Mouse (Mus musculus) erythroblast, adult 5-6 weeks (primary cell): ENCODE measurements around the gene Usp7. TPM values are rescaled to one million over a fixed set of nuclear protein-coding genes. Genes with fewer than 3 reads are reported as not detected.

Experiments used
- ATAC-seq: replicated peaks from 2 replicates; pipeline ENCODE4 v1.8.0; 2016; ENCODE audit warnings: moderate number of reproducible peaks, mild to moderate bottlenecking, moderate TSS enrichment, inconsistent platforms; ENCODE audit not compliant: poor library complexity, low FRiP score, severe bottlenecking
- total RNA-seq, 2 experiments: library from RNA; stranded (forward) in 1 of 2; stranded (reverse) in 1 of 2; fragments of 150-400 nt in 1 of 2; fragments of 200-764, 138-1000 nt in 1 of 2; gene quantifications; 2 replicates each; pipeline versions ENCODE4 v1.2.3 to v1.2.4; 2015 to 2017; ENCODE audit warnings: low replicate concordance in 2 of 2

Gene Usp7
- total RNA-seq (2015; ENCODE audit: low replicate concordance) = 545 and 592 TPM in 2 replicates
- total RNA-seq (2017; ENCODE audit: low replicate concordance) = 1,042 and 1,164 TPM in 2 replicates

- no peak for ATAC-seq
Measured at GRCm38 (mm10) chr16:8791949-8792557, at the start of gene Usp7. Usp7 (minus strand) TSS chr16:8792308.

GRCm38 (mm10) chr16:8840557-8840956, 48.4 kb upstream of the Usp7 start:
- ATAC-seq = no peak

- no peak for ATAC-seq
Measured at GRCm38 (mm10) chr16:8838921-8839320, 46.8 kb upstream of the Usp7 start.

GRCm38 (mm10) chr16:8837595-8837994, 45.5 kb upstream of the Usp7 start:
- peak; percentile 73 for ATAC-seq

- no peak for ATAC-seq
Measured at GRCm38 (mm10) chr16:8836876-8837275, 44.8 kb upstream of the Usp7 start.

GRCm38 (mm10) chr16:8831241-8831640, 39.1 kb upstream of the Usp7 start:
- ATAC-seq = peak; percentile 35

GRCm38 (mm10) chr16:8830431-8831211, 38.5 kb upstream of the Usp7 start:
- peak; percentile 51 for ATAC-seq

- peak; percentile 92 for ATAC-seq
Measured at GRCm38 (mm10) chr16:8829564-8830359, 37.7 kb upstream of the Usp7 start, which contains the start of gene 1810013L24Rik. 1810013L24Rik (plus strand) TSS chr16:8830100.

- peak; percentile 61 for ATAC-seq
Measured at GRCm38 (mm10) chr16:8828636-8829563, 36.8 kb upstream of the Usp7 start.

GRCm38 (mm10) chr16:8827366-8827765, 35.3 kb upstream of the Usp7 start:
- no peak for ATAC-seq

- ATAC-seq = peak; percentile 65
Measured at GRCm38 (mm10) chr16:8823661-8824060, 31.6 kb upstream of the Usp7 start.

GRCm38 (mm10) chr16:8822586-8822985, 30.5 kb upstream of the Usp7 start:
- no peak for ATAC-seq

GRCm38 (mm10) chr16:8821429-8821828, 29.3 kb upstream of the Usp7 start:
- ATAC-seq = no peak

GRCm38 (mm10) chr16:8817872-8818271, 25.8 kb upstream of the Usp7 start:
- no peak for ATAC-seq

GRCm38 (mm10) chr16:8810399-8811127, 18.5 kb upstream of the Usp7 start:
- peak; percentile 95 for ATAC-seq

GRCm38 (mm10) chr16:8806703-8807102, 14.6 kb upstream of the Usp7 start:
- ATAC-seq = peak; percentile 72

- no peak for ATAC-seq
Measured at GRCm38 (mm10) chr16:8795906-8796305, 3.8 kb upstream of the Usp7 start.

- ATAC-seq = no peak
Measured at GRCm38 (mm10) chr16:8794952-8795351, 2.8 kb upstream of the Usp7 start.

GRCm38 (mm10) chr16:8790886-8791285, 1.2 kb downstream of the Usp7 start:
- ATAC-seq = no peak
